Mouse (Mus musculus): ENCODE data around the gene Tomt. TPM values are rescaled to one million over a fixed set of nuclear protein-coding genes. Genes with fewer than 3 reads are reported as not detected.

Gene Tomt
- 0.64 TPM for polyA plus RNA-seq (2017; shearing (Covaris generic))

DNA sequence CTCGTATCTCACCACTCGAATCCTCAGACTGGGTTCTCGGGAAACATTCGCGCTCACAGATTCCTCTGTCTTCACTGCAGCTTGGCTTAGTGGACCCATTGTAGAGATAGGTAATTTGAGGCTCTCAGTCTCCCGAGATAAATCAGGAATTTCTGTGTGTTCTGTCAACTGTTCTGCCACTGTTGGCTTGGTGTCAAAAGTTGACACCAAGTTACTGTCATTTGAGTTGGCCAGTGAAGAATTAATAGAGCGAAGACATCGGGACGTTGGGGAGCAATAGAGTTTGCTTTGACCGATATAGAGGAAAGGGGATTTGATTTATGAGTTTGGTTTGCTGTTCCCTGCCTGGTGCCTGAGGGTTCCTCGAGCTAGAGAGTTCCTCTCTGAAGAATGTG lies at the start of gene Tomt:
Tomt (minus strand) TSS at position 73 of the 395 bp plus-strand sequence.

DNA sequence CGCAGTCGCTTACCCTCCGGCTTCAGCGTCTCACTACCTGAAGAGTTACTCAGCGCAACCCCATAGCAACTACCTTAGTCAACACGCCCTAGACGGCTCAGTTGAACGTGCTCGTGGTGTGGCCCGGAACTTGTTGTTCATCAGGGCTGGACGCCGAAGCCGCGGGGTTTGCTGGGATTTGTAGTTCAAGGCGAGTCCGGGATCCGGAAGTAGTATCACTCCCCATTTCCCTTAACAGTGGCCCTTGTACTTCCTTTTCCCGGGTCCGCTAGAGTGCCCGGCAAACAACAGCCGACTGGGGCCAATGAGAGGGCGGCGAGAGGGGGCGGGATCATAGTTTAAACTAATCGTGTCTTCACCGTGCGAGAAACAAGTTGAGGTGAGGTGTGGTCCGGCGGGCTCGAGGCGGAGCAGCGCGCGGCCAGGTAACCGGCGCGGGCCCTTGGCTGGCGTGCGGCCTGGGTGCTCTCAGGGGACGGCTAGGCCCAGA lies 27.6 kb upstream of the Tomt start, which contains the start of the genes Lrrc51 and Numa1:
Lrrc51 (minus strand) TSS at position 145 of the 490 bp plus-strand sequence.
Numa1 (plus strand) TSS at position 361 of the 490 bp plus-strand sequence.

DNA sequence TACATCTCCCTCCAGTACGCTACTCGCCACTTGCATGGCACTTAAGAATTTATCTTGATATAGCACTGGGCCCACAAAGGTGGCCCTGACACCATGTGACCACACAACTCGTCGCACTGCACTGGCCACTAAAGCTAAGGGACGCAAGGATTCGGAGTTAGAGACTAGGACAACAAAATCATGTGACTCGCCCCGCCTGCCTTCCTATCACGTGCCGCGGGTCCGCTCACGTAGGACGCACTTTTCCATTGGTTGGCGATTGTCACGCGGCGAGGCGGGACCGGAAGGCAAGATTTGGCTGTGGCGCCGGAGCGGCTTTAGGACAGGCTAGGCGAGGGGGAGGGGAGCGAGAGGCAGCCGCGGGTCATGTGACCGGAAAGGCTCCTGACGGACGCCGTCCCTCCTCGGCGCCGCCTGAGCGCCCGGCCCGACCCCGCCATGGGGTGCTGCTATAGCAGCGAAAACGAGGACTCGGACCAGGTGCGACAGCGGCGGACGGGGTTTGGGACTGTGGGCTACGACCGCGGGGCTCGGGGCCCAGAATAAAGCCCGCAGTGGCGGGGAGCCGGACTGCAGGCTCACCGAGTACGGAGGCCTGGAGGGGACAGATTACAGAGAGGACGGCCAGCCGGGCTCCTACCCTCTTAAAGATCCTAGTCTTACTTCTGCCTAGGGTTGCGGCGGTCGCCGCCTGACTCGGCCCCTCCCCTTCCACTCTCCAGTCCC lies 435 bp downstream of the Tomt start, which contains the start of gene Lamtor1:
Lamtor1 (plus strand) TSS at position 344 of the 726 bp plus-strand sequence.

DNA sequence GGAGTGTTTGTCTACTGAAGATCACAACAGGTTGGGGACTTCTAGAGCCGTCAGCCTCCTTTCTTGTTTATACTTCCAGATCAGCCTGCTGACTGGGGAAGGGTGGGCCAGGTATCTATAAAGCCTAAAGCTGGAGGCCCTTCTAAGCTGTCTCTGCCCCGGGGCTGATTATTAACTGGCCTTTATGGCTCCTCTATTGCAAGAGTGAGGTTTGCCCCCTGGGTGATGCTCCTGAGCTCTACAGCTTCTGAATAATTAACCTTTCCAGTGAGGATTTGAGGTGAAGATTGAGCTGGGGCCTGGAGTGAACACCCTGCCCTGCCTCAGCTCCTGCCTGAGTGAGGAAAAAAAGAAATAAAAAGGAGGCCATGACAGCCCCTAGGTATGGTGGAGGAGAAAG lies 35.5 kb downstream of the Tomt start, which contains the start of gene Folr1:
Folr1 (minus strand) TSS at position 160 of the 400 bp plus-strand sequence.

DNA sequence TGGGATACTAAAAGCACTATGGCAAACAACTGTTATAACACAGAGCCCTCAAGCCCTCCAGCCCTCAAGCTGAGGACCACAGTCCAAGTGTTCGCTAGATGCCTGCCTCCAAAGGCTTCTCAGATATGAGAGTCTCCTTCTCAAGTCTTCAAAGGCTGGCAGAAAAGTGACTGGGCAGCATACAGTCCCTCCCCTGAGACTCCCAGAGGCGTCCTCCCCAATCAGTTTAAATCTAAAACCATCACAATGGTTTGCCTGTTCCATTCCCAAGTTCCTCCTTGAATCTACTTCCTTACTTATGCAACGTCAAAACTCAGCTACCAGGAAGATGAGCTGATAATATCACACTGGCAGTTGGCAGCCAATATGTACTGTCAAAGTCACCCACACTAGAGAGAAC lies 42.7 kb downstream of the Tomt start, which contains the start of gene Anapc15:
Anapc15 (plus strand) TSS at position 301 of the 400 bp plus-strand sequence.

DNA sequence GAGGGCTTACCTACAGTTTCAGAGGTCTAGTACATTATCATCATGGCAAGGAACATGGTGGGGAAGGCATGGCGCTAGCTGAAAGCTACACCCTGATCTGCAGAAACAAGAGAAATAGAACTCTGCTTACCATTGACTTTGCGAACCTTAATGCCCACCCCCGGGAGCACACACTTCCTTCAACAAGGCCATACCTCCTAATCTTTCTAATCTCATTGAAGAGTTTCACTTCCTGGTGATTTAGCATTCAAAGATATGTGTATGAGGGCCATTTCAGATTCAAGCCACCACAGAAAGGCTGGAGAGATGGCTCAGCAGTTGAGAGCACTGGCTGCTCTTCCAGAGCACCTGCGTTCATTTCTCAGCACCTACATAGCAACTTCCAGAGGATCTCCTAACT lies 49.1 kb downstream of the Tomt start, which contains the start of gene Folr2:
Folr2 (minus strand) TSS at position 101 of the 400 bp plus-strand sequence.

Other genes with a start within 250 kb of the Tomt start
- gene Clpb, start 242.7 kb downstream of the Tomt start, polyA plus RNA-seq (2017; shearing (Covaris generic)): 27.3 TPM
- not detected for gene Phox2a, start 88.0 kb downstream of the Tomt start, polyA plus RNA-seq (2017; shearing (Covaris generic))
- 8.6 TPM for gene Inppl1, start 68.1 kb downstream of the Tomt start, polyA plus RNA-seq (2017; shearing (Covaris generic))
- gene Folr2, start 49.2 kb downstream of the Tomt start, polyA plus RNA-seq (2017; shearing (Covaris generic)): not detected
- 46.1 TPM for gene Anapc15, start 42.6 kb downstream of the Tomt start, polyA plus RNA-seq (2017; shearing (Covaris generic))
- not detected for gene Folr1, start 35.6 kb downstream of the Tomt start, polyA plus RNA-seq (2017; shearing (Covaris generic))
- gene Lamtor1, start 455 bp downstream of the Tomt start, polyA plus RNA-seq (2017; shearing (Covaris generic)): 149 TPM
- gene Lrrc51, start 27.5 kb upstream of the Tomt start, polyA plus RNA-seq (2017; shearing (Covaris generic)): 3.2 TPM
- gene Numa1, start 27.8 kb upstream of the Tomt start, polyA plus RNA-seq (2017; shearing (Covaris generic)): 226 TPM
- gene Il18bp, start 112.3 kb upstream of the Tomt start, polyA plus RNA-seq (2017; shearing (Covaris generic)): 8.1 TPM
- 25.2 TPM for gene Rnf121, start 159.1 kb upstream of the Tomt start, polyA plus RNA-seq (2017; shearing (Covaris generic))
- 28.5 TPM for gene Xndc1, start 159.2 kb upstream of the Tomt start, polyA plus RNA-seq (2017; shearing (Covaris generic))
- gene Xntrpc, start 159.4 kb upstream of the Tomt start, polyA plus RNA-seq (2017; shearing (Covaris generic)): 1.3 TPM
- gene Trpc2, start 176.8 kb upstream of the Tomt start, polyA plus RNA-seq (2017; shearing (Covaris generic)): not detected
- not detected for gene Art1, start 195.4 kb upstream of the Tomt start, polyA plus RNA-seq (2017; shearing (Covaris generic))
- 0.77 TPM for gene Art5, start 203.1 kb upstream of the Tomt start, polyA plus RNA-seq (2017; shearing (Covaris generic))
- not detected for gene Chrna10, start 210.5 kb upstream of the Tomt start, polyA plus RNA-seq (2017; shearing (Covaris generic))